21 mouse cellular contexts compared by ENCODE assay signal in the genomic region with DNA sequence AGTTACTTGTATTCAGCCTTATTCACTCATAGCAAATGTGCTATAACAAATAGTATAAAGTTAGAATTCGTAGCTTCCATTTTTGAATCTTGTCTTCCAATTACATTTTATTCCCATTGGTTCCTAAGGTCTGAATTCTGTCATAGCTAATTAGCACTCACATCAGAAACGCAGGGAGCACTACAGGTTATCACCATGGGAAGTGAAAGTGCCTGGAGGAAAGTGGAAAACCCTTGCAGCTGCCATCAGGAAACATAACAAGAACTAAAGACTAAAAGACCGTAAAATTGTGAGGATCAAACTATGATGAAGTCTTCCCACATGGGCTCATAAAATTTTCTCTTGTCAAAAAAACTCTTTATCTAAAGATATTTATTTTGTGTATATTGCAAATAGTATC.
A peak's percentile ranks its signal among the peaks of the same experiment; 100 is the strongest.
DNase-seq lines count a peak whose midpoint lies in the region; ATAC-seq and TF ChIP-seq lines count a peak whose summit lies in the region.
"Had no signal": no experiment of that assay in that cellular context is flagged by ENCODE, and none has a peak within 500 bp of the region (broad histone marks: within the 10 kb centered on the region; RNA-seq: fewer than 3 reads in every experiment).

No protein-coding gene starts in this region.

- no peak overlapping the region for H3K4me2 ChIP-seq in hindbrain, postnatal 0 days (ENCODE audit: low read depth, low read length)
- no peak overlapping the region for H3K4me2 ChIP-seq in hindbrain, embryonic 12.5 days (replicated peaks)
- H3K4me2 ChIP-seq: embryonic facial prominence, embryonic 13.5 days; forebrain, embryonic 13.5 days; heart, embryonic 11.5 days; heart, embryonic 15.5 days; hindbrain, embryonic 14.5 days had no signal

- H3K4me1 ChIP-seq in hindbrain, postnatal 0 days (ENCODE audit: insufficient read depth, low read length), result no peaks in the 10 kb centered on the region
- no peaks in the 10 kb centered on the region for H3K4me1 ChIP-seq in hindbrain, embryonic 12.5 days
- H3K4me1 ChIP-seq: embryonic facial prominence, embryonic 13.5 days; forebrain, embryonic 13.5 days; heart, embryonic 15.5 days had no signal

- DNase-seq in cerebellum, adult 9-11 months, result peak; percentile 9
- no peak for DNase-seq in cerebellum, adult 11 months
- DNase-seq in hindbrain, postnatal 0 days (ENCODE audit: low spot score), result peak; percentile 43
- peak; percentile 40 for DNase-seq in brain, adult 2 months (ENCODE audit: low read depth, low spot score)
- DNase-seq in retina, embryonic 14.5 days (ENCODE audit: low spot score), result peak; percentile 5
- DNase-seq: adrenal gland, postnatal 14 days; forebrain, postnatal 0 days; gastrocnemius, postnatal 14 days; heart, adult 2 months; heart, postnatal 14 days had no signal

- WGBS in hindbrain, postnatal 0 days, result 47% methylated on average over 3 of the region's 3 CpGs
- WGBS in hindbrain, embryonic 12.5 days, result 73% methylated on average over 3 of the region's 3 CpGs

- H3K9ac ChIP-seq in hindbrain, postnatal 0 days (replicated peaks; ENCODE audit: low read length), result no peak overlapping the region
- no peak overlapping the region for H3K9ac ChIP-seq in hindbrain, embryonic 12.5 days
- H3K9ac ChIP-seq: embryonic facial prominence, embryonic 13.5 days; forebrain, embryonic 13.5 days; forebrain, postnatal 0 days; heart, embryonic 15.5 days; hindbrain, embryonic 14.5 days had no signal

- ATAC-seq in hindbrain, postnatal 0 days, result no peak
- ATAC-seq in hindbrain, embryonic 12.5 days (ENCODE audit: low FRiP score), result no peak
- no peak for ATAC-seq in megakaryocyte progenitor cell, adult 5-6 weeks (replicated peaks; ENCODE audit: poor library complexity)
- ATAC-seq: activated CD4-positive, CD25-positive, alpha-beta regulatory T cell, adult 4 months; forebrain, embryonic 13.5 days; forebrain, postnatal 0 days; intestine, embryonic 16.5 days; Patski had no signal

- H3K27ac ChIP-seq in hindbrain, postnatal 0 days, result no peak overlapping the region
- H3K27ac ChIP-seq in hindbrain, embryonic 12.5 days, result no peak overlapping the region
- H3K27ac ChIP-seq: embryonic facial prominence, embryonic 13.5 days; forebrain, embryonic 13.5 days; heart, adult 2 months; heart, embryonic 15.5 days; hindbrain, embryonic 14.5 days had no signal

- H3K36me3 ChIP-seq in hindbrain, postnatal 0 days (ENCODE audit: insufficient read depth, low read length), result no peaks in the 10 kb centered on the region
- no peaks in the 10 kb centered on the region for H3K36me3 ChIP-seq in hindbrain, embryonic 12.5 days
- H3K36me3 ChIP-seq: embryonic facial prominence, embryonic 13.5 days; heart, embryonic 15.5 days had no signal

- no peaks in the 10 kb centered on the region for H3K9me3 ChIP-seq in hindbrain, postnatal 0 days (ENCODE audit: low read length)
- H3K9me3 ChIP-seq in hindbrain, embryonic 12.5 days (replicated peaks), result no peaks in the 10 kb centered on the region
- H3K9me3 ChIP-seq: embryonic facial prominence, embryonic 13.5 days; forebrain, embryonic 13.5 days; heart, embryonic 15.5 days had no signal

- H3K27me3 ChIP-seq in hindbrain, postnatal 0 days (ENCODE audit: insufficient read depth, low read length), result no peaks in the 10 kb centered on the region
- H3K27me3 ChIP-seq in hindbrain, embryonic 12.5 days, result no peaks in the 10 kb centered on the region
- H3K27me3 ChIP-seq: CH12.LX; embryonic facial prominence, embryonic 13.5 days; forebrain, embryonic 13.5 days; heart, embryonic 15.5 days; Patski had no signal

- TF ChIP-seq CTCF in hindbrain, postnatal 0 days (IDR thresholded peaks at IDR 0.05; ENCODE audit: low read depth), result no peak

- H3K4me3 ChIP-seq in hindbrain, postnatal 0 days (ENCODE audit: low read length), result no peak overlapping the region
- no peak overlapping the region for H3K4me3 ChIP-seq in hindbrain, embryonic 12.5 days
- H3K4me3 ChIP-seq: embryonic facial prominence, embryonic 13.5 days; forebrain, embryonic 13.5 days; heart, adult 2 months; heart, embryonic 15.5 days had no signal
